8 mouse cellular contexts compared by ENCODE assay signal in the genomic region with DNA sequence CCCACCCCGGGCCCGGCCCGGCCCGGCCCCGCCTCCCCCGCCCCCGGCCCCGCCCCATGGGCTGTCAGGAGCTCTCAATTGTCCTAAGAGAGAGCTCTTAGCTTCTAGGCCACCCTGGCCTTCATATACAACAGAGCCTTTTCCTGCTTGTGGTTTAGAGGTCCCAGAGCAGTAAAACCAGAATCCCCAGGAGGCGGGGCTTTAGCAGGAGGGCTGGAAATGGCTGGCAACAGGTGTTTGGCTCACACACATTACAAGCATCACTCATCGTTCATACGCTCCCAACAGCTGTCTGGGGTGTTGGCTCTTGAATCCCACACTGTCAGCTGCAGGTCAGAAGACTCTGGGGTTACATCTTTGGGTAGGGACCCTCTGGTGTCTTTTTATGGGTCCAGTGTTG. TPM values are rescaled to one million over a fixed set of nuclear protein-coding genes. Genes with fewer than 3 reads are reported as not detected.
DNase-seq lines count a peak whose midpoint lies in the region; ATAC-seq lines count a peak whose summit lies in the region.

No protein-coding gene starts in this region.

- no peak for ATAC-seq in erythroblast, adult 5-6 weeks (replicated peaks; ENCODE audit: low FRiP score, poor library complexity, severe bottlenecking)
- ATAC-seq in frontal cortex, adult (ENCODE audit: low TSS enrichment): no peak

- peak; percentile 48 for DNase-seq in embryo, embryonic 10.5 days (ENCODE audit: low spot score)
- no peak for DNase-seq in embryo, embryonic 9.5 days (ENCODE audit: extremely low spot score)
- DNase-seq in 3134 (ENCODE audit: extremely low read depth, insufficient read length, low spot score): peak; percentile 34
- peak; percentile 44 for DNase-seq in gastrocnemius, postnatal 25 days
- DNase-seq in lung, postnatal 25 days (ENCODE audit: low spot score): peak; percentile 13
- no peak for DNase-seq in cerebellum, postnatal 25 days

RNA-seq across cellular contexts. Expression of a gene that starts 7.2 kb away (rescaled TPM):
- total RNA-seq in gastrocnemius, postnatal 25 days (2021): 100 to 1,000 TPM; 144 to 173 TPM
- total RNA-seq in erythroblast, adult 5-6 weeks (2015; ENCODE audit: low replicate concordance): 9.0 and 21.1 TPM in 2 replicates
- total RNA-seq in erythroblast, adult 5-6 weeks (2017; ENCODE audit: low replicate concordance): 2.6 and 6.4 TPM in 2 replicates

RNA-seq across cellular contexts. Expression of a gene that starts 52.5 kb away (rescaled TPM):
- total RNA-seq in gastrocnemius, postnatal 25 days (2021): 100 to 1,000 TPM; 192 to 199 TPM
- total RNA-seq in erythroblast, adult 5-6 weeks (2015; ENCODE audit: low replicate concordance): 10.0 and 15.7 TPM in 2 replicates
- total RNA-seq in erythroblast, adult 5-6 weeks (2017; ENCODE audit: low replicate concordance): 3.9 and 4.1 TPM in 2 replicates

RNA-seq across cellular contexts. Expression of a gene that starts 54.2 kb away (rescaled TPM):
- total RNA-seq in gastrocnemius, postnatal 25 days (2021): 10 to 100 TPM; 50.1 to 50.8 TPM
- total RNA-seq in erythroblast, adult 5-6 weeks (2015; ENCODE audit: low replicate concordance): 4.0 and 8.4 TPM in 2 replicates
- 17.6 and 46.9 TPM in 2 replicates for total RNA-seq in erythroblast, adult 5-6 weeks (2017; ENCODE audit: low replicate concordance)

RNA-seq across cellular contexts. Expression of a gene that starts 55.3 kb away (rescaled TPM):
- 10 to 100 TPM; 16.2 to 17.6 TPM for total RNA-seq in gastrocnemius, postnatal 25 days (2021)
- 14.0 and 23.2 TPM in 2 replicates for total RNA-seq in erythroblast, adult 5-6 weeks (2015; ENCODE audit: low replicate concordance)
- total RNA-seq in erythroblast, adult 5-6 weeks (2017; ENCODE audit: low replicate concordance): 10.5 and 12.4 TPM in 2 replicates

Comparison
In these comparisons a context has a peak if more than half of its experiments do, and no peak if none do; other contexts are left out.
1. DNase-seq: peak in embryo, embryonic 10.5 days (single experiment), 3134 (single experiment), gastrocnemius, postnatal 25 days (single experiment) and lung, postnatal 25 days (single experiment); none in embryo, embryonic 9.5 days (single experiment) and cerebellum, postnatal 25 days (0 of 2).
2. RNA of a gene that starts 7.2 kb away (total RNA-seq): 144 to 173 TPM in gastrocnemius, postnatal 25 days; 2.6 to 21.1 TPM in erythroblast, adult 5-6 weeks; every median in the first group is over 4 times any median in the second.
3. RNA of a gene that starts 52.5 kb away (total RNA-seq): 192 to 199 TPM in gastrocnemius, postnatal 25 days; 3.9 to 15.7 TPM in erythroblast, adult 5-6 weeks; every median in the first group is over 10 times any median in the second.